Mouse (Mus musculus): ENCODE data around the gene Acat2. TPM values are rescaled to one million over a fixed set of nuclear protein-coding genes. Genes with fewer than 3 reads are reported as not detected.
"Not testable (repeated sequence)": the region's sequence is repeated elsewhere in the genome, so short reads cannot be mapped to it uniquely, and the experiment has no call there.

The Acat2 gene
- total RNA-seq, 2 experiments from 2014 or later: 101 to 110 TPM

GRCm38 (mm10) chr17:12909361-12910280 is 50.9 kb downstream of the Acat2 start, which contains the start of gene Pnldc1:
Pnldc1 (minus strand) TSS chr17:12910230.
- no peak for DNase-seq (ENCODE audit: low spot score in 2 of 2)

- DNase-seq (ENCODE audit: low spot score in 2 of 2): no peak
These were observed 54.1 kb downstream of the Acat2 start for GRCm38 (mm10) chr17:12906436-12906835.

GRCm38 (mm10) chr17:12905810-12906209 is 54.7 kb downstream of the Acat2 start:
- DNase-seq (ENCODE audit: low spot score in 2 of 2): no peak

GRCm38 (mm10) chr17:12904349-12904748 is 56.2 kb downstream of the Acat2 start:
- no peak for DNase-seq (ENCODE audit: low spot score in 2 of 2)

GRCm38 (mm10) chr17:12903372-12904333 is 56.9 kb downstream of the Acat2 start:
- DNase-seq (ENCODE audit: low spot score in 2 of 2): no peak

GRCm38 (mm10) chr17:12902291-12902690 is 58.3 kb downstream of the Acat2 start:
- DNase-seq (ENCODE audit: low spot score in 2 of 2): no peak

GRCm38 (mm10) chr17:12898607-12899006 is 61.9 kb downstream of the Acat2 start:
- not testable (repeated sequence) for DNase-seq (ENCODE audit: low spot score in 2 of 2)

- no peak for DNase-seq (ENCODE audit: low spot score in 2 of 2)
These were observed 62.9 kb downstream of the Acat2 start for GRCm38 (mm10) chr17:12897674-12898073.

Other genes with a start within 250 kb of the Acat2 start
- 10 to 100 TPM; 25.5 to 27.7 TPM for gene Igf2r, start 191.1 kb downstream of the Acat2 start, total RNA-seq (2021)
- 10 to 100 TPM; 31.6 to 34.5 TPM for gene Mas1, start 92.6 kb downstream of the Acat2 start, total RNA-seq (2021)
- not detected for gene Mrgprh, start 84.7 kb downstream of the Acat2 start, total RNA-seq (2021)
- gene Pnldc1, start 50.5 kb downstream of the Acat2 start, total RNA-seq (2021): 1 to 10 TPM; 1.3 to 2.8 TPM
- gene Tcp1, start 45.0 kb downstream of the Acat2 start, total RNA-seq (2021): 100 to 1,000 TPM; 224 to 239 TPM
- 10 to 100 TPM; 54.4 to 62.4 TPM for gene Mrpl18, start 44.4 kb downstream of the Acat2 start, total RNA-seq (2021)
- gene Acat3, start 20.1 kb downstream of the Acat2 start, total RNA-seq (2021): 1 to 10 TPM; 2.3 to 4.4 TPM
- gene Wtap, start 33.4 kb upstream of the Acat2 start, total RNA-seq (2021): 10 to 100 TPM; 64.5 to 66.4 TPM
- 100 to 1,000 TPM; 211 to 236 TPM for gene Sod2, start 46.1 kb upstream of the Acat2 start, total RNA-seq (2021)
- gene Gpr31b, start 91.5 kb upstream of the Acat2 start, total RNA-seq (2021): under 1 TPM; 0.41 to 0.65 TPM
- gene Tcp10b, start 100.4 kb upstream of the Acat2 start, total RNA-seq (2021): under 1 TPM; 0.34 to 0.47 TPM
- not detected for gene Unc93a, start 171.1 kb upstream of the Acat2 start, total RNA-seq (2021)